Mouse (Mus musculus) lung, embryonic 16.5 days (tissue): ENCODE results near the gene Wee1. TPM values are rescaled to one million over a fixed set of nuclear protein-coding genes. Genes with fewer than 3 reads are reported as not detected.
"Not testable (repeated sequence)": the region's sequence is repeated elsewhere in the genome, so short reads cannot be mapped to it uniquely, and the experiment has no call there.

Source experiments
- ATAC-seq: fragments of 200-750 bp; cut with Nextera tagmentation; 2 replicates; pipeline ENCODE4 v1.8.0; 2017; ENCODE audit warnings: low read depth, mild to moderate bottlenecking, moderate library complexity
- H3K27ac ChIP-seq: fragments of 300-500 bp; sonication (generic); 2 replicates; pipeline ENCODE4 v1.5.1; 2014; ENCODE audit warnings: mild to moderate bottlenecking, control low read depth, low read length
- H3K27me3 ChIP-seq: fragments of 300-500 bp; sonication (generic); 2 replicates; pipeline ENCODE4 v1.6.1; 2014; ENCODE audit warnings: low read depth, low read length, mixed read lengths; ENCODE audit not compliant: control insufficient read depth, insufficient read depth
- H3K36me3 ChIP-seq: fragments of 300-500 bp; sonication (generic); 2 replicates; pipeline ENCODE4 v1.6.1; 2014; ENCODE audit warnings: low read length; ENCODE audit not compliant: control insufficient read depth, insufficient read depth
- H3K4me1 ChIP-seq: fragments of 300-500 bp; sonication (generic); replicated peaks from 2 replicates; pipeline ENCODE4 v1.6.1; 2014; ENCODE audit warnings: low read length, mixed read lengths; ENCODE audit not compliant: control insufficient read depth, insufficient read depth
- H3K4me2 ChIP-seq: fragments of 300-500 bp; sonication (generic); 2 replicates; pipeline ENCODE4 v1.6.1; 2014; ENCODE audit warnings: low read depth, low read length, control low read depth
- H3K4me3 ChIP-seq: fragments of 300-500 bp; sonication (generic); 2 replicates; pipeline ENCODE4 v1.5.1; 2014; ENCODE audit warnings: mild to moderate bottlenecking, low read length, control low read depth
- H3K9ac ChIP-seq: fragments of 300-500 bp; sonication (generic); 2 replicates; pipeline ENCODE4 v1.6.1; 2014; ENCODE audit warnings: low read length, control low read depth
- H3K9me3 ChIP-seq: fragments of 300-500 bp; sonication (generic); 2 replicates; pipeline ENCODE4 v1.6.1; 2016; ENCODE audit warnings: low read length; ENCODE audit not compliant: control insufficient read depth
- WGBS: fragments of 180-500 bp; shearing (Covaris S2); extraction: QIAGEN DNeasy Blood & Tissue Kit; methylation state at CpG from one replicate; pipeline ENCODE4 v1.1.7; 2014; 5-methylcytosine and 5-hydroxymethylcytosine counted together
- polyA plus RNA-seq: library from polyadenylated mRNA; unstranded; fragments of >200 nt; fragmentation: Nextera tagmentation; extraction: Ambion mirVana; gene quantifications from 2 replicates; pipeline ENCODE4 v1.2.1, GENCODE M21; 2015

Gene Wee1
- polyA plus RNA-seq, 1 experiment from 2014 or later: 24.3 TPM

DNA sequence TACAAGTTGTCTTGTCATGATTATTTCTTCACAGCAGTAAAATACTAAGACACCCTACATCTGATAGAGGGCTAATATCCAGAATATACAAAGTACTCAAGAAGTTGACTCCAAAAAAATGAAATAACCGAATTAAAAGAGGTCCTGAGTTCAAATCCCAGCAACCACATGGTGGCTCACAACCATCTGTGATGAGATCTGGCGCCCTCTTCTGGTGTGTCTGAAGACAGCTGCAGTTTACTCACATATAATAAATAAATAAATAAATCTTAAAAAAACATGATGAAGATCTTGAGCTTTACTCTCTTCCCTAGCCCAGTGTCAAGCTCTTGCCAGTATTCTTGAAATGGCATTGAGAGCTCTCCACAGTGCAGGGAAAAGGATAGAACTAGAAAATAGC, 16.7 kb downstream of the Wee1 start:
- no peak overlapping the region for H3K9ac ChIP-seq
- no peak for ATAC-seq
- no peak overlapping the region for H3K4me2 ChIP-seq
- H3K27me3 ChIP-seq: no peaks in the 10 kb centered on the region
- no peak overlapping the region for H3K27ac ChIP-seq
- peaks cover 77% of the 10 kb centered on the region for H3K36me3 ChIP-seq
- H3K9me3 ChIP-seq: no peaks in the 10 kb centered on the region
- no peak overlapping the region for H3K4me3 ChIP-seq
- H3K4me1 ChIP-seq: no peaks in the 10 kb centered on the region
- 78% methylated on average over 2 of the region's 2 CpGs for WGBS

DNA sequence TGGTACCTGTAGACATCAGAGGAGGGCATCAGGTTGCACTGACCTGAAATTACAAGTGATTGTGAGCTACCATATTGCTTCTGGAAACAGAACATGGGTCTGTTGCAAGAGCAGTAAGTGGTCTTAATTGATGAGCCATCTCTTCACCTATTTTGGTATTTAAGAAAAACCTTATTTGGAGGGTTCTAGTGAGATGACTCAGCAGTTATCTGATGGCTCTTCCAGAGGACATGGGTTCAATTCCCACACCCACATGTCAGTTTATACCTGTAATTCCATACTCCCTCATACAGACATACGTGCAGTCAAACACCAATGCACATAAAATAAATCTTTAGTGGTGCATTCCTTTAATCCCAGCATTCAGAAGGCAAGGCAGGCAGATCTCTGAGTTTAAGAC, 22.0 kb downstream of the Wee1 start:
- WGBS: 100% methylated on average over 1 of the region's 1 CpGs
- ATAC-seq: no peak
- Histone ChIP-seq H3K9me3 (no peaks in the 10 kb centered on the region), H3K36me3 (peaks cover 52% of the 10 kb centered on the region), H3K4me1 (no peaks in the 10 kb centered on the region), H3K4me2 (no peak overlapping the region), H3K9ac (no peak overlapping the region), H3K27me3 (no peaks in the 10 kb centered on the region), H3K27ac (no peak overlapping the region), H3K4me3 (no peak overlapping the region)

DNA sequence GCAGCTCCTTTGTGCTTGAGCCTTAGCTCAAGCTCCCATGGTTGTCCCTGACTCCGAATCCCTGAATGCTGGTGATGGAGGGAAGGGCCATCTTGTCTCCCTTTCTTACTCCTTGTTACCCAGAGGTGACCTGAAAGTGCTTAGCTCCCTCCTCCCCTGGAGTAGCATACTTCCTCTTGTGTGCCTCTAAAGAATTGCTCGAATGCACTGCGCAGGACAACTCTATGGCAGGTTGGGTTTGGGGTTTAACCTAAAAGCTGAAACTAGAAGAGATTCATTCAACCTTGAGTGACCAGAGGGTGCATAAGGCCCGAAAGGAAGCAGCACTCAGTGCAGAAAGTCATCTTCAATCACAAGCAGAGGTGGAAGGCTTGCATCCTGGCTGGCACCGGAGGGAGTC, 31.0 kb downstream of the Wee1 start:
- Histone ChIP-seq H3K9me3 (no peaks in the 10 kb centered on the region), H3K4me2 (no peak overlapping the region), H3K27ac (no peak overlapping the region), H3K27me3 (no peaks in the 10 kb centered on the region), H3K36me3 (no peaks in the 10 kb centered on the region), H3K4me1 (peaks cover 18% of the 10 kb centered on the region), H3K9ac (no peak overlapping the region), H3K4me3 (no peak overlapping the region)
- 84% methylated on average over 5 of the region's 5 CpGs for WGBS
- ATAC-seq: no peak

- Histone ChIP-seq H3K9ac (no peak overlapping the region), H3K27ac (peak overlapping the region; percentile 36), H3K36me3 (no peaks in the 10 kb centered on the region), H3K4me1 (peaks cover 19% of the 10 kb centered on the region), H3K27me3 (no peaks in the 10 kb centered on the region), H3K9me3 (no peaks in the 10 kb centered on the region), H3K4me2 (peak overlapping the region; percentile 0; the same call in 1 of the 2 replicates), H3K4me3 (no peak overlapping the region)
- ATAC-seq: peak; percentile 59
- WGBS: 16% methylated on average over 4 of the region's 4 CpGs
Observed at GRCm38 (mm10) chr7:110156712-110157260, 34.9 kb downstream of the Wee1 start.

DNA sequence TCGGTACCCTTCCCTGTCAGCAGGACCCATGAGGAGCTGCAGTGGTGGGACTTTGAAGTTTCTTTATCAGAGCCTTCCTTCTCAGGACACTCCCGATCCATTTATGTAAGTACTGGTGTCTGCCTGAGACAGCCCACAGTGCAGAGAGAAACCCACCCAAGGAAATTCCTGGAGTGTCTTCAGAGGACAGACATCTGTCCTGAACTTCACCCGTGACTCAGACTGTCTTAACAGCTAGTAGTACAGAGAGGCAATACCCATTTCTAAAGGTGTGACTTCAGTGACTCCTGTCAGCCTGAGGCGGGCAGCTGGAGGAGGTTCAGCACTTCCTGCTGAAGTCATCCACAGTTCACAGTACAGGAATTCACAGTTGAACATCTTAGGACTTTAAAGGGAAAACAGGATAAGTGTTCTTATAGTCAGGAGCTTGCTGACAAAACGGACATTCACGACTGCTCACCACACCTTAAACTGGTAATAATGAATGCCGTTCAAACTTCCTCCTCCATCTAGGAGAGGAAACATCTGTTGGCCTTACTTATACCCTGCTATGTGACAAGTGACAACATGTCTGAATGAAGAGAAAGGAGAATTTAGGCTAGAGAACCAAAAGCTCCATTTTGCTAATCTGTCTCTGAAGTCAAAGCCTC, 35.5 kb downstream of the Wee1 start:
- Histone ChIP-seq H3K4me2 (peak overlapping the region; percentile 0), H3K4me1 (peaks cover 19% of the 10 kb centered on the region), H3K27ac (peak overlapping the region; percentile 44), H3K9ac (no peak overlapping the region), H3K4me3 (no peak overlapping the region), H3K9me3 (no peaks in the 10 kb centered on the region), H3K36me3 (no peaks in the 10 kb centered on the region), H3K27me3 (no peaks in the 10 kb centered on the region)
- WGBS: 3% methylated on average over 7 of the region's 7 CpGs
- peak; percentile 78 for ATAC-seq

DNA sequence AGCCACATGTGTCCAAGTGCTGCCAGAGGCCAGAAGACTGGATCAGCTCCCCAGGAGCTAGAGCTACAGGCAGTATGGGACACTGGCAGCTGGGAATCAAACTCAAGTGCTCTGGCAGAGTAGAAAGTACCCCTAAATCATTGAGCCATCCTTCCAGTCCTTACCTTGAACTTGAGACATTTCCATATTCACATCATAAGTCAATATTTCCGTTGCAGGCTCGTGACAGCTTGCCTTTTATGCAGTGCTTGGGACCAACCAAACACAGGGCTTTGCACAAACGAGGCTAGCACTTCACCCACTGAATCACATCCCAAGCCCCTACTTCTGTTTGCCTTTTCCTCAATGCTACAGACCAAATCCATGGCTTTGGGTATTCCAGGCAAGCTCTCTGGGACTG, 36.2 kb downstream of the Wee1 start:
- ATAC-seq: no peak
- Histone ChIP-seq H3K4me1 (peaks cover 19% of the 10 kb centered on the region), H3K27me3 (no peaks in the 10 kb centered on the region), H3K4me2 (no peak overlapping the region), H3K36me3 (no peaks in the 10 kb centered on the region), H3K4me3 (no peak overlapping the region), H3K9me3 (no peaks in the 10 kb centered on the region), H3K27ac (peak overlapping the region; percentile 44), H3K9ac (no peak overlapping the region)
- 28% methylated on average over 3 of the region's 3 CpGs for WGBS

DNA sequence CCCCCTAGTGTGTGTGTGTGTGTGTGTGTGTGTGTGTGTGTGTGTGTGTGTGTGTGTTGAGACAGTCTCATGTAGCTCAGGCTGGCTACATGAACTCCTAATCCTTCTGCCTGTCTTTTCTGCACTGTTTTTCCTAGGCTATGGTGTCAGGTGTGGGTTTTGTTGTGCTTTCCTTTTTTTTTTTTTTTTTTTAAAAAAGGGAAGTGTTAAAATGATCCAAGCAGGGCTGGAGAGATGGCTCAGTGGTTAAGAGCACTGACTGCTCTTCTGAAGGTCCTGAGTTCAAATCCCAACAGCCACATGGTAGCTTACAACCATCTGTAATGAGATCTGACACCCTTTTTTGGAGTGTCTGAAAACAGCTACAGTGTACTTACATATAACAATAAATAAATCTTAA, 38.3 kb downstream of the Wee1 start:
- H3K9me3 ChIP-seq, H3K9ac ChIP-seq, H3K27ac ChIP-seq, H3K27me3 ChIP-seq, H3K36me3 ChIP-seq, ATAC-seq, H3K4me2 ChIP-seq, H3K4me3 ChIP-seq: not testable (repeated sequence)
- H3K4me1 ChIP-seq: peaks cover 19% of the 10 kb centered on the region

- H3K9ac ChIP-seq: no peak overlapping the region
- no peak overlapping the region for H3K4me3 ChIP-seq
- no peaks in the 10 kb centered on the region for H3K36me3 ChIP-seq
- peaks cover 19% of the 10 kb centered on the region for H3K4me1 ChIP-seq
- no peaks in the 10 kb centered on the region for H3K9me3 ChIP-seq
- no peak overlapping the region for H3K4me2 ChIP-seq
- H3K27ac ChIP-seq: no peak overlapping the region
- H3K27me3 ChIP-seq: no peaks in the 10 kb centered on the region
- ATAC-seq: no peak
Observed at GRCm38 (mm10) chr7:110160601-110161000, 38.8 kb downstream of the Wee1 start.

- Histone ChIP-seq H3K36me3 (no peaks in the 10 kb centered on the region), H3K9me3 (no peaks in the 10 kb centered on the region), H3K4me3 (no peak overlapping the region), H3K9ac (no peak overlapping the region), H3K27me3 (no peaks in the 10 kb centered on the region), H3K27ac (no peak overlapping the region), H3K4me2 (no peak overlapping the region), H3K4me1 (peaks cover under 1% of the 10 kb centered on the region; the same call in 1 of the 2 replicates)
- 94% methylated on average over 6 of the region's 6 CpGs for WGBS
- ATAC-seq: no peak
Observed at GRCm38 (mm10) chr7:110163024-110163423, 41.2 kb downstream of the Wee1 start.
